Mouse (Mus musculus) heart, postnatal 0 days (tissue): Measurements from ENCODE around the gene Dlk1.

Experiments
- CTCF ChIP-seq: IDR thresholded peaks from 2 replicates; pipeline ENCODE4 v1.5.1; 2016; ENCODE audit warnings: antibody characterized with exemption, control low read depth, low read depth
- EP300 ChIP-seq: IDR thresholded peaks from 2 replicates; pipeline ENCODE4 v1.6.1; 2016; ENCODE audit warnings: antibody characterized with exemption, low read depth

DNA sequence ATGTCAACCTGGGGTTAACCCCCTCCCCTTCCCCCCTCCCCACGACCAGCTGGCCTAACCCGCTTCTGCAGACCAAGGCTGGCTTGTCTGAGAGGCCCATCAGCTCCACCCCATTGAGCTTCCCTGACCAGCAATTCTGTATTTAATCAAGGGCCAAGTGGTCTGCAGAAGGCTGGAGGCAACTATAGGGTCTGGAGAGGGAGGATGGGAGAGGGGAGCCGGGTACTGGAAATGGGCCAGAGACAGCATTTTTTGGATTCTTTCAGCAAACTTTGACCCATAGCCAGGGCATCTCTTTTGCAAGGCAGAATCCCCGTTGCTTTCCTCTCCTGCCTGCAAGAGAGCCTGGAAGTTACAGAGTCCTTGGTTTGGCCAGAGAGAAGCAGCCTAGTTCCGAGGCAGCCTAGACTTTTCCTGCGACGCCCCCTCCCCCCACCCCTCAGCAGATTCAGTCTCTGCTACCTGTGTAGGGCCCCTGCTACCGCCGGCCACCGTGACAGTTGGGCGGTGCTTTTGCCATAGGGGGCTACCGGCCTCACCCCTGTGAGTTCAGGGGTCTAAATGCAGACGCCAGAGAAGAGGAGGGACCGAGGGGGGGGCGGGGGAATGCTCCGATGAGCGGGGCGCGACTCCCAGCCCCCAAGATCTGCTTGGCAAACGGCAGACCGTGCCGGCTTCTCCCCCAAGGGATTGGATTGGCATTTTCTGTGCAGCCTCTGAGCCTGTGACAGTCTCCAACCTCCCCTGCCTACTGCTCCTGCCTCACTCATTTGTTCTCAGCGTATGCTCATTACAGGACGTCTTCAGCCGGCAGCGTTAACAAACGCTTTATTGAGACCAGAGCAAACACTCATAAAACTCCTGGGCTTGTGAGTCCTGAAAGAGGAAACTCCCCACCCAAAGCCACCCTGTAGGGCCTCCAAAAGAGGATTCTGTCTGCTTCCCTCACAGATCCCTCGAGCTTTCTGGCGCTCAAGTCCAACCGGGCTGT lies 2.9 kb upstream of the Dlk1 start:
- TF ChIP-seq CTCF (no peak), EP300 (no peak)
